Mouse (Mus musculus) cerebellum, postnatal 4 days (tissue): ENCODE measurements around the gene Rfk.

Experiments
- DNase-seq, 2 experiments: peaks; one replicate each; pipeline ENCODE4 v3.0.0; 2022; ENCODE audit warnings: low spot score in 2 of 2, mixed read lengths in 1 of 2

Gene Rfk

GRCm38 (mm10) chr19:17393841-17394591 lies at the start of gene Rfk:
Rfk (plus strand) TSS chr19:17394043.
- peak; percentile 84 to 94 for DNase-seq

- no peak for DNase-seq
Measured at GRCm38 (mm10) chr19:17344881-17345280, 49.0 kb upstream of the Rfk start.

- DNase-seq: no peak
Measured at GRCm38 (mm10) chr19:17346716-17347474, 46.9 kb upstream of the Rfk start.

- no peak for DNase-seq
Measured at GRCm38 (mm10) chr19:17347852-17348251, 46.0 kb upstream of the Rfk start.

GRCm38 (mm10) chr19:17353727-17354126 lies 40.1 kb upstream of the Rfk start:
- DNase-seq: no peak

GRCm38 (mm10) chr19:17354362-17354761 lies 39.5 kb upstream of the Rfk start:
- DNase-seq: no peak

- DNase-seq: no peak
Measured at GRCm38 (mm10) chr19:17354797-17355196, 39.0 kb upstream of the Rfk start.

- DNase-seq: no peak
Measured at GRCm38 (mm10) chr19:17355361-17355760, 38.5 kb upstream of the Rfk start.

GRCm38 (mm10) chr19:17355950-17356867 lies 37.6 kb upstream of the Rfk start:
- peak in 1 of 2 experiments; percentile 13 for DNase-seq

GRCm38 (mm10) chr19:17356932-17357331 lies 36.9 kb upstream of the Rfk start:
- DNase-seq: no peak

- DNase-seq: no peak
Measured at GRCm38 (mm10) chr19:17357391-17357790, 36.5 kb upstream of the Rfk start.

GRCm38 (mm10) chr19:17359315-17359890 lies 34.4 kb upstream of the Rfk start:
- DNase-seq: no peak

GRCm38 (mm10) chr19:17361181-17361580 lies 32.7 kb upstream of the Rfk start:
- no peak for DNase-seq

GRCm38 (mm10) chr19:17364741-17365140 lies 29.1 kb upstream of the Rfk start:
- DNase-seq: peak in 1 of 2 experiments; percentile 37

GRCm38 (mm10) chr19:17366364-17367090 lies 27.3 kb upstream of the Rfk start:
- no peak for DNase-seq

- no peak for DNase-seq
Measured at GRCm38 (mm10) chr19:17368557-17368956, 25.3 kb upstream of the Rfk start.

GRCm38 (mm10) chr19:17369581-17369980 lies 24.3 kb upstream of the Rfk start:
- DNase-seq: no peak

GRCm38 (mm10) chr19:17372701-17373100 lies 21.1 kb upstream of the Rfk start, which contains the start of gene Gcnt1:
Gcnt1 (minus strand) TSS chr19:17372844.
- DNase-seq: no peak

GRCm38 (mm10) chr19:17378845-17379244 lies 15.0 kb upstream of the Rfk start:
- DNase-seq: no peak

GRCm38 (mm10) chr19:17380549-17380948 lies 13.3 kb upstream of the Rfk start:
- DNase-seq: no peak
